Comparison of ENCODE assay signal across 12 mouse cellular contexts in the genomic region with DNA sequence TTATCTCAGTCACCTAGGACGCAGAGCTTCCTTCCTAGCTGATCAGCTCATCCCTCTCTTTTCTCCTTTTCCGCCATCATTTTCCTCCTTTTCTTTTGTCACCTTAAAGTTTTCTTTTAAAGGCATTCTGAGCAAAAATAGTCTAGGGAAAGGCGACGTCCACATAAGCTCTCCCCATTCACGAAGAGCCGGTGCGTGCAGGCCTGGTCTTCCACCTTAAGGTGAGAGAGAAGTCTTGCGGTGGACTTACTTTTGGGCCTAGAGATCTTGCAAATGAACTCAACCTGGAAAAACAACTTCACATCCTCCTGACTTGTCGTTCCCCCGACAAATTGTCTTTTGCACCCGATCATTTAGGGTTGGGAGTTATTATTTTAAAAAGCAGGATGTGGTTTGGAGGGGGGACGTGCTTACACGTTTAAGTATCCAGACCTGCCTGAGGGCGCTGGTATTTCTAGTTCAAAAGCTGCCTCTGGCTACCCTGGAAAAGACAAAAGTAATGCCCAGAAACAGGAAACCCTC. TPM values are rescaled to one million over a fixed set of nuclear protein-coding genes. Genes with fewer than 3 reads are reported as not detected.
DNase-seq lines count a peak whose midpoint lies in the region; ATAC-seq and TF ChIP-seq lines count a peak whose summit lies in the region.
"Had no signal": no experiment of that assay in that cellular context is flagged by ENCODE, and none has a peak within 500 bp of the region (broad histone marks: within the 10 kb centered on the region; RNA-seq: fewer than 3 reads in every experiment).

No protein-coding gene starts in this region.

- peaks cover 26% of the 10 kb centered on the region for H3K4me1 ChIP-seq in heart, embryonic 11.5 days (ENCODE audit: control insufficient read depth, insufficient read depth, low read length)
- H3K4me1 ChIP-seq in neural tube, embryonic 12.5 days = peaks cover 38% of the 10 kb centered on the region
- H3K4me1 ChIP-seq in hindbrain, embryonic 13.5 days (replicated peaks) = peaks cover 38% of the 10 kb centered on the region
- peaks cover 39% of the 10 kb centered on the region for H3K4me1 ChIP-seq in neural tube, embryonic 15.5 days
- H3K4me1 ChIP-seq in cerebellum, adult 2 months (ENCODE audit: control insufficient read depth, insufficient read depth, low read length) = no peaks in the 10 kb centered on the region

- H3K4me2 ChIP-seq in heart, embryonic 11.5 days = peak overlapping the region; percentile 28; the same call in 1 of the 2 replicates
- peak overlapping the region; percentile 62; the same call in 1 of the 2 replicates for H3K4me2 ChIP-seq in neural tube, embryonic 12.5 days (replicated peaks)
- peak overlapping the region; percentile 31; the same call in 1 of the 2 replicates for H3K4me2 ChIP-seq in hindbrain, embryonic 13.5 days
- H3K4me2 ChIP-seq in neural tube, embryonic 15.5 days = 0 out of 2 replicates have a peak overlapping the region, but pooled peaks have one; percentile 55

- 2% methylated on average over 14 of the region's 14 CpGs for WGBS in heart, embryonic 11.5 days (ENCODE audit: insufficient replicate concordance)
- WGBS in neural tube, embryonic 12.5 days = 1% methylated on average over 14 of the region's 14 CpGs
- WGBS in hindbrain, embryonic 13.5 days = 2% methylated on average over 14 of the region's 14 CpGs
- WGBS in neural tube, embryonic 15.5 days = 4% methylated on average over 14 of the region's 14 CpGs
- 10% methylated on average over 14 of the region's 14 CpGs for WGBS in cerebellum, adult 2 months

- no peak for TF ChIP-seq POLR2A in cerebellum, adult 2 months (IDR thresholded peaks at IDR 0.05; ENCODE audit: borderline replicate concordance, insufficient read depth, low read length)

- no peak for ATAC-seq in heart, embryonic 11.5 days (replicated peaks; ENCODE audit: insufficient number of reproducible peaks, low FRiP score, low TSS enrichment)
- ATAC-seq in neural tube, embryonic 12.5 days (ENCODE audit: low FRiP score, low read depth) = no peak
- no peak for ATAC-seq in hindbrain, embryonic 13.5 days (ENCODE audit: low FRiP score)
- no peak for ATAC-seq in neural tube, embryonic 15.5 days (ENCODE audit: low FRiP score)

- no peak overlapping the region for H3K27ac ChIP-seq in heart, embryonic 11.5 days (ENCODE audit: low read depth, low read length)
- no peak overlapping the region for H3K27ac ChIP-seq in neural tube, embryonic 12.5 days
- no peak overlapping the region for H3K27ac ChIP-seq in hindbrain, embryonic 13.5 days
- H3K27ac ChIP-seq in neural tube, embryonic 15.5 days (replicated peaks) = no peak overlapping the region
- H3K27ac ChIP-seq in cerebellum, adult 2 months (ENCODE audit: insufficient read depth, low read length) = no peak overlapping the region

- H3K9me3 ChIP-seq in heart, embryonic 11.5 days (replicated peaks; ENCODE audit: control insufficient read depth, low read length) = no peaks in the 10 kb centered on the region
- no peaks in the 10 kb centered on the region for H3K9me3 ChIP-seq in neural tube, embryonic 12.5 days
- no peaks in the 10 kb centered on the region for H3K9me3 ChIP-seq in hindbrain, embryonic 13.5 days
- H3K9me3 ChIP-seq in neural tube, embryonic 15.5 days (replicated peaks) = no peaks in the 10 kb centered on the region

- H3K9ac ChIP-seq in heart, embryonic 11.5 days (ENCODE audit: low read depth, low read length) = no peak overlapping the region
- H3K9ac ChIP-seq in neural tube, embryonic 12.5 days = no peak overlapping the region
- H3K9ac ChIP-seq in hindbrain, embryonic 13.5 days = no peak overlapping the region
- H3K9ac ChIP-seq in neural tube, embryonic 15.5 days (replicated peaks) = no peak overlapping the region

- DNase-seq in heart, adult 9 months (ENCODE audit: low spot score in 2 of 2) = no peak
- DNase-seq in neural tube, embryonic 10.5 days (ENCODE audit: extremely low spot score, low spot score) = no peak
- DNase-seq in gastrocnemius, postnatal 10 days = no peak
- no peak for DNase-seq in cerebellum, adult 2 months
- DNase-seq: lung, postnatal 36 days had no signal

- no peaks in the 10 kb centered on the region for H3K36me3 ChIP-seq in heart, embryonic 11.5 days (ENCODE audit: control insufficient read depth, insufficient read depth, low read length)
- no peaks in the 10 kb centered on the region for H3K36me3 ChIP-seq in neural tube, embryonic 12.5 days
- H3K36me3 ChIP-seq in hindbrain, embryonic 13.5 days = no peaks in the 10 kb centered on the region
- H3K36me3 ChIP-seq in neural tube, embryonic 15.5 days = no peaks in the 10 kb centered on the region

- H3K4me3 ChIP-seq in heart, embryonic 11.5 days (ENCODE audit: low read depth, low read length) = no peak overlapping the region
- H3K4me3 ChIP-seq in neural tube, embryonic 12.5 days = no peak overlapping the region
- no peak overlapping the region for H3K4me3 ChIP-seq in hindbrain, embryonic 13.5 days
- no peak overlapping the region for H3K4me3 ChIP-seq in neural tube, embryonic 15.5 days (replicated peaks)
- no peak overlapping the region for H3K4me3 ChIP-seq in cerebellum, adult 2 months (replicated peaks; ENCODE audit: insufficient read depth, low read depth, low read length)

- TF ChIP-seq CTCF in cerebellum, adult 2 months (IDR thresholded peaks at IDR 0.05; ENCODE audit: borderline replicate concordance, insufficient read depth, low read depth, low read length) = no peak

- H3K27me3 ChIP-seq in heart, embryonic 11.5 days (ENCODE audit: control insufficient read depth, insufficient read depth, low read length) = peaks cover 84% of the 10 kb centered on the region
- H3K27me3 ChIP-seq in neural tube, embryonic 12.5 days (replicated peaks) = peaks cover 91% of the 10 kb centered on the region
- peaks cover 93% of the 10 kb centered on the region for H3K27me3 ChIP-seq in hindbrain, embryonic 13.5 days
- H3K27me3 ChIP-seq in neural tube, embryonic 15.5 days (replicated peaks) = peaks cover 69% of the 10 kb centered on the region
- H3K27me3 ChIP-seq in cerebellum, adult 2 months (ENCODE audit: control insufficient read depth, insufficient read depth, low read length) = peaks cover 25% of the 10 kb centered on the region; the same call in 1 of the 2 replicates

RNA-seq across cellular contexts. Expression of gene Sp9, which starts 1.6 kb away (rescaled TPM):
- polyA plus RNA-seq in heart, embryonic 11.5 days (2014; fragmentation: Nextera tagmentation; extraction: Ambion mirVana) = 0.04 TPM in 1 of 2 replicates, not detected in the other
- polyA plus RNA-seq in neural tube, embryonic 12.5 days (2016; fragmentation: Nextera tagmentation; extraction: Ambion mirVana) = 2.2 and 2.7 TPM in 2 replicates
- 1.7 and 2.1 TPM in 2 replicates for polyA plus RNA-seq in hindbrain, embryonic 13.5 days (2015; fragmentation: Nextera tagmentation; extraction: Ambion mirVana)
- polyA plus RNA-seq in neural tube, embryonic 15.5 days (2015; fragmentation: Nextera tagmentation; extraction: Ambion mirVana) = 1.1 and 1.4 TPM in 2 replicates
- under 1 TPM in 1 of 2 experiments, not detected in 1; 0.05 TPM for total RNA-seq in gastrocnemius, postnatal 10 days (2021)
- 0.06 and 0.07 TPM in 2 replicates for polyA plus RNA-seq in cerebellum, adult 2 months (2012; rRNA removed)
- total RNA-seq: adrenal gland, postnatal 14 days; hematopoietic stem cell, adult 5-6 weeks had no signal
- polyA plus RNA-seq: stomach, embryonic 16.5 days had no signal

RNA-seq across cellular contexts. Expression of gene Scrn3, which starts 42.3 kb away (rescaled TPM):
- 12.5 and 17.5 TPM in 2 replicates for polyA plus RNA-seq in heart, embryonic 11.5 days (2014; fragmentation: Nextera tagmentation; extraction: Ambion mirVana)
- 11.2 and 12.3 TPM in 2 replicates for polyA plus RNA-seq in neural tube, embryonic 12.5 days (2016; fragmentation: Nextera tagmentation; extraction: Ambion mirVana)
- 9.0 and 9.9 TPM in 2 replicates for polyA plus RNA-seq in hindbrain, embryonic 13.5 days (2015; fragmentation: Nextera tagmentation; extraction: Ambion mirVana)
- 9.8 TPM in 2 replicates for polyA plus RNA-seq in neural tube, embryonic 15.5 days (2015; fragmentation: Nextera tagmentation; extraction: Ambion mirVana)
- 10 to 100 TPM; 20.2 to 21.8 TPM for total RNA-seq in gastrocnemius, postnatal 10 days (2021)
- polyA plus RNA-seq in cerebellum, adult 2 months (2012; rRNA removed) = 31.3 and 31.7 TPM in 2 replicates

RNA-seq across cellular contexts. Expression of gene Cir1, which starts 42.4 kb away (rescaled TPM):
- polyA plus RNA-seq in heart, embryonic 11.5 days (2014; fragmentation: Nextera tagmentation; extraction: Ambion mirVana) = 17.1 and 17.6 TPM in 2 replicates
- polyA plus RNA-seq in neural tube, embryonic 12.5 days (2016; fragmentation: Nextera tagmentation; extraction: Ambion mirVana) = 23.9 and 24.6 TPM in 2 replicates
- 31.9 and 33.0 TPM in 2 replicates for polyA plus RNA-seq in hindbrain, embryonic 13.5 days (2015; fragmentation: Nextera tagmentation; extraction: Ambion mirVana)
- polyA plus RNA-seq in neural tube, embryonic 15.5 days (2015; fragmentation: Nextera tagmentation; extraction: Ambion mirVana) = 23.1 and 26.9 TPM in 2 replicates
- 10 to 100 TPM; 14.7 to 15.2 TPM for total RNA-seq in gastrocnemius, postnatal 10 days (2021)
- polyA plus RNA-seq in cerebellum, adult 2 months (2012; rRNA removed) = 29.2 TPM in 2 replicates

RNA-seq across cellular contexts. Expression of gene Ola1, which starts 51.4 kb away (rescaled TPM):
- 70.5 and 78.4 TPM in 2 replicates for polyA plus RNA-seq in heart, embryonic 11.5 days (2014; fragmentation: Nextera tagmentation; extraction: Ambion mirVana)
- 84.5 and 86.3 TPM in 2 replicates for polyA plus RNA-seq in neural tube, embryonic 12.5 days (2016; fragmentation: Nextera tagmentation; extraction: Ambion mirVana)
- polyA plus RNA-seq in hindbrain, embryonic 13.5 days (2015; fragmentation: Nextera tagmentation; extraction: Ambion mirVana) = 91.7 and 93.5 TPM in 2 replicates
- polyA plus RNA-seq in neural tube, embryonic 15.5 days (2015; fragmentation: Nextera tagmentation; extraction: Ambion mirVana) = 111 and 117 TPM in 2 replicates
- 100 to 1,000 TPM; 101 to 120 TPM for total RNA-seq in gastrocnemius, postnatal 10 days (2021)
- polyA plus RNA-seq in cerebellum, adult 2 months (2012; rRNA removed) = 59.7 and 61.3 TPM in 2 replicates
